In the genomic region with DNA sequence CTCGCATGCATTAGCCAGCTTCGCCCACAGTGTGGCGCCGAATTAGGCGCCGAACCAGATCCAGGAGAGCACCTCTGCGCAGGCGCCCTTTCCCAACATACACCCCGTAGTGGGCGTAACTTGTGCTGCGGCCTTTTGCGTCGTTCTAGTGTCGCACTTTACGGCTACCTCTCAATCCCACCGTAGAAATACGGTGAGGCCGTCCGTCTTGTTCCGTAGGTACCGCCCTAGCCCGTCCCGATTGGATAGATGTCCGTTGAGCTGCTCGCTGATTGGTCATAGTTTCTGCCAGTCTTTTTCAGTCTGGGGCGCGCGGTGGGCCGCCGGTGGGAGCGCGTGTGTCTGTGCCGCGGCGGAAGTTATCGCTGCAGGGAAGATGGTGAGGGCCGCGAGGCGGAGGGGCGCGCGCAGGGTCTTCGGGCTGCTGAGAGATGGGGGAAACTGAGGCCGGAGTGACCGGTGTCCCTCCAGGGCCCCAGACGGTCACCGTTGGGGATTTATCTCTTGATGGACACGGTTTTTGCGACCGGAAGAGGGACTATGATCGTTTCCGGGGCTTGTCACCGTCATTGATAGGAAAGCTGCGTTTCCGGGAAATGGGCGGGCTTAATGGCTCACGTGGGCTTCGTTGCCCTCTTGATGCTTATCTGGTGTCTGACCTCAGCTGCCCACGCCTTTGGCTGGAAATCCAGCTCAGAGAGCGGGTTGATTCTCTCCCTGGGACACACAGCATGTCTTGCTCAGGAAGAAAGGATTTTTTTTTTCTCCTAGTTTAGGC, we compare ENCODE assay signal across 1 mouse cellular context.
TF ChIP-seq lines count a peak whose summit lies in the region.

Lsm4 (plus strand) TSS at position 170 of the 778 bp plus-strand sequence.

TF ChIP-seq in MEL, 35 proteins besides CTCF, POLR2A, EP300 and RAD21 (continued from another document):
- TF ChIP-seq ZMIZ1 (IDR thresholded peaks at IDR 0.05; ENCODE audit: low read depth, low read length) = peak; percentile 74
- 0 out of 2 replicates have a peak, but pooled peaks have one; percentile 9 for TF ChIP-seq RCOR1 (IDR thresholded peaks at IDR 0.05; ENCODE audit: low read depth, low read length)
- no peak for TF ChIP-seq GABPA (IDR thresholded peaks at IDR 0.05; ENCODE audit: low read depth, low read length)
- TF ChIP-seq ZNF384 (IDR thresholded peaks at IDR 0.05; ENCODE audit: low read depth, low read length) = peak; percentile 55
- TF ChIP-seq KAT2A (conservative IDR thresholded peaks at IDR 0.05; ENCODE audit: low read depth, low read length) = peak; percentile 89
- no peak for TF ChIP-seq E2F4 (IDR thresholded peaks at IDR 0.05; ENCODE audit: borderline replicate concordance, low read depth, low read length)
- no peak for TF ChIP-seq MAFK (IDR thresholded peaks at IDR 0.05; ENCODE audit: borderline replicate concordance, low read depth, low read length)
- no peak for TF ChIP-seq TAL1 (IDR thresholded peaks at IDR 0.05; ENCODE audit: low read length)
- TF ChIP-seq POLR2AphosphoS2 (IDR thresholded peaks at IDR 0.05; ENCODE audit: low read length) = peak; percentile 60
- TF ChIP-seq ETS1 (IDR thresholded peaks at IDR 0.05; ENCODE audit: low read depth, low read length) = peak; percentile 85
- TF ChIP-seq NELFE (IDR thresholded peaks at IDR 0.05; ENCODE audit: low read depth, low read length) = peak; percentile 70
- peak; percentile 40; the same call in 1 of the 2 replicates for TF ChIP-seq MAZ (IDR thresholded peaks at IDR 0.05; ENCODE audit: low read depth, low read length)
